In the genomic region with DNA sequence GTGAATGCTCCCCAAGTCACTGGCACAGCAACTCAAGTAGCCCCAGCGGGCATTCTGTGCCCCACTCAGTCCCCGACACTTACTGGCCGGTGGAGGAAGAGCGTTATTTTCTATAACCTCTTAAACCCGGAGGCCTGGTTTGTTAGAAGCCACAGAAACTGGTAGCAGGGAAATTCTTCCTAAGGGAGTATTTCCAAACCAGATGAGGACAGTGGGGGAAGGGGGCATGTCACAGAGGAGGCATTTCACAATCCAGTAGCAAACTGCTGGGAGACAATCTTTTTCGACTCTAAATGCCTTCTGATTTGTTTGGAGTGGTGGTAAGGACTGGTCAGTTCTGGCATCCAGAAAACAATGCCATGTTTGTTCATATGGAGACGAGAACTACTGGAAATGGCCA, we compare ENCODE assay signal across 20 mouse cellular contexts. TPM values are rescaled to one million over a fixed set of nuclear protein-coding genes. Genes with fewer than 3 reads are reported as not detected.
A peak's percentile ranks its signal among the peaks of the same experiment; 100 is the strongest.
DNase-seq lines count a peak whose midpoint lies in the region; ATAC-seq and TF ChIP-seq lines count a peak whose summit lies in the region.
"Had no signal": no experiment of that assay in that cellular context is flagged by ENCODE, and none has a peak within 500 bp of the region (broad histone marks: within the 10 kb centered on the region; RNA-seq: fewer than 3 reads in every experiment).

No protein-coding gene starts in this region.

- H3K4me1 ChIP-seq in lung, embryonic 15.5 days: peaks cover 11% of the 10 kb centered on the region
- H3K4me1 ChIP-seq in cerebellum, adult 2 months (ENCODE audit: control insufficient read depth, insufficient read depth, low read length): no peaks in the 10 kb centered on the region
- H3K4me1 ChIP-seq: forebrain, embryonic 13.5 days; hindbrain, embryonic 15.5 days; limb, embryonic 12.5 days had no signal

- TF ChIP-seq CTCF in cerebellum, adult 2 months (IDR thresholded peaks at IDR 0.05; ENCODE audit: borderline replicate concordance, insufficient read depth, low read depth, low read length): no peak

- 49% methylated on average over 7 of the region's 7 CpGs for WGBS in lung, embryonic 15.5 days
- WGBS in cerebellum, adult 2 months: 80% methylated on average over 7 of the region's 7 CpGs

- H3K27ac ChIP-seq in lung, embryonic 15.5 days: peak overlapping the region; percentile 47
- no peak overlapping the region for H3K27ac ChIP-seq in cerebellum, adult 2 months (ENCODE audit: insufficient read depth, low read length)
- H3K27ac ChIP-seq: forebrain, embryonic 13.5 days; hindbrain, embryonic 15.5 days; limb, embryonic 12.5 days had no signal

- H3K4me3 ChIP-seq in lung, embryonic 15.5 days: no peak overlapping the region
- H3K4me3 ChIP-seq in cerebellum, adult 2 months (replicated peaks; ENCODE audit: insufficient read depth, low read depth, low read length): no peak overlapping the region
- H3K4me3 ChIP-seq: forebrain, embryonic 13.5 days; hindbrain, embryonic 15.5 days; limb, embryonic 12.5 days; megakaryocyte, embryonic 14.5 days had no signal

- no peak overlapping the region for H3K9ac ChIP-seq in lung, embryonic 15.5 days
- H3K9ac ChIP-seq: forebrain, embryonic 13.5 days; hindbrain, embryonic 15.5 days; limb, embryonic 12.5 days had no signal

- peaks cover 33% of the 10 kb centered on the region for H3K36me3 ChIP-seq in lung, embryonic 15.5 days

- TF ChIP-seq POLR2A in cerebellum, adult 2 months (IDR thresholded peaks at IDR 0.05; ENCODE audit: borderline replicate concordance, insufficient read depth, low read length): no peak

- no peaks in the 10 kb centered on the region for H3K9me3 ChIP-seq in lung, embryonic 15.5 days
- H3K9me3 ChIP-seq: forebrain, embryonic 13.5 days; hindbrain, embryonic 15.5 days; limb, embryonic 12.5 days; megakaryocyte, embryonic 14.5 days had no signal

- no peak for ATAC-seq in lung, embryonic 15.5 days (ENCODE audit: borderline replicate concordance, extremely low read depth, low FRiP score, low TSS enrichment)
- ATAC-seq in granulocyte monocyte progenitor cell, adult 5-6 weeks (replicated peaks; ENCODE audit: poor library complexity, severe bottlenecking): peak; percentile 70
- ATAC-seq: forebrain, embryonic 13.5 days had no signal

- H3K4me2 ChIP-seq in lung, embryonic 15.5 days: no peak overlapping the region
- H3K4me2 ChIP-seq: forebrain, embryonic 13.5 days; hindbrain, embryonic 15.5 days; limb, embryonic 12.5 days had no signal

- H3K27me3 ChIP-seq in lung, embryonic 15.5 days: no peaks in the 10 kb centered on the region
- no peaks in the 10 kb centered on the region for H3K27me3 ChIP-seq in cerebellum, adult 2 months (ENCODE audit: control insufficient read depth, insufficient read depth, low read length)
- H3K27me3 ChIP-seq: CH12.LX; forebrain, embryonic 13.5 days; hindbrain, embryonic 15.5 days; limb, embryonic 12.5 days had no signal

- peak; percentile 46 for DNase-seq in adrenal gland, postnatal 10 days
- no peak for DNase-seq in adrenal gland, postnatal 36 days
- no peak for DNase-seq in lung, postnatal 14 days
- peak; percentile 53 for DNase-seq in lung, postnatal 36 days
- DNase-seq in cerebellum, adult 2 months: no peak
- no peak for DNase-seq in frontal cortex, postnatal 36 days (ENCODE audit: low spot score in 2 of 2)
- DNase-seq: cerebellum, adult 18-20 months; kidney, adult 18-20 months; kidney, postnatal 36 days had no signal

RNA-seq across cellular contexts. Expression of a gene that starts 12.6 kb away (rescaled TPM):
- total RNA-seq in adrenal gland, postnatal 10 days (2021): 100 to 1,000 TPM; 175 to 176 TPM
- total RNA-seq in adrenal gland, postnatal 36 days (2021): 100 to 1,000 TPM; 304 to 318 TPM
- polyA plus RNA-seq in lung, embryonic 15.5 days (2015; fragmentation: Nextera tagmentation; extraction: Ambion mirVana): 117 TPM in 2 replicates
- 220 and 237 TPM in 2 replicates for total RNA-seq in granulocyte monocyte progenitor cell, adult 5-6 weeks (2014; fragmentation: Nextera tagmentation)
- total RNA-seq in granulocyte monocyte progenitor cell, adult 5-6 weeks (2017): 140 and 162 TPM in 2 replicates
- 52.3 and 53.3 TPM in 2 replicates for polyA plus RNA-seq in cerebellum, adult 2 months (2012; rRNA removed)

RNA-seq across cellular contexts. Expression of a gene that starts 41.7 kb away (rescaled TPM):
- 10 to 100 TPM in 1 of 2 experiments, 1 to 10 TPM in 1; 7.8 to 11.0 TPM for total RNA-seq in adrenal gland, postnatal 10 days (2021)
- 10 to 100 TPM; 10.8 to 11.3 TPM for total RNA-seq in adrenal gland, postnatal 36 days (2021)
- 36.2 and 40.7 TPM in 2 replicates for polyA plus RNA-seq in lung, embryonic 15.5 days (2015; fragmentation: Nextera tagmentation; extraction: Ambion mirVana)
- total RNA-seq in granulocyte monocyte progenitor cell, adult 5-6 weeks (2014; fragmentation: Nextera tagmentation): 29.2 and 36.6 TPM in 2 replicates
- total RNA-seq in granulocyte monocyte progenitor cell, adult 5-6 weeks (2017): 19.4 and 25.6 TPM in 2 replicates
- polyA plus RNA-seq in cerebellum, adult 2 months (2012; rRNA removed): 6.3 and 6.4 TPM in 2 replicates

RNA-seq across cellular contexts. Expression of a gene that starts 52.6 kb away (rescaled TPM):
- 1 to 10 TPM; 1.5 TPM for total RNA-seq in adrenal gland, postnatal 10 days (2021)
- total RNA-seq in adrenal gland, postnatal 36 days (2021): 1 to 10 TPM in 1 of 2 experiments, under 1 TPM in 1; 0.66 to 1.2 TPM
- polyA plus RNA-seq in lung, embryonic 15.5 days (2015; fragmentation: Nextera tagmentation; extraction: Ambion mirVana): 0.39 TPM in 1 of 2 replicates, not detected in the other
- 0.92 TPM in 1 of 2 replicates, not detected in the other for total RNA-seq in granulocyte monocyte progenitor cell, adult 5-6 weeks (2014; fragmentation: Nextera tagmentation)
- not detected in 2 replicates for total RNA-seq in granulocyte monocyte progenitor cell, adult 5-6 weeks (2017)
- polyA plus RNA-seq in cerebellum, adult 2 months (2012; rRNA removed): 0.17 and 0.29 TPM in 2 replicates
- total RNA-seq: heart, adult 18-20 months; neutrophil, adult 5-6 weeks had no signal
- polyA plus RNA-seq: forebrain, embryonic 13.5 days; heart, embryonic 16.5 days; testis, adult 2 months had no signal

Comparison
In these comparisons a context has a peak if more than half of its experiments do, and no peak if none do; other contexts are left out.
1. DNase-seq: peak in adrenal gland, postnatal 10 days (single experiment) and lung, postnatal 36 days (single experiment); none in adrenal gland, postnatal 36 days (0 of 2), lung, postnatal 14 days (single experiment), cerebellum, adult 2 months (0 of 2) and frontal cortex, postnatal 36 days (0 of 2).